Mouse (Mus musculus): ENCODE results near the gene Dhrs1. TPM values are rescaled to one million over a fixed set of nuclear protein-coding genes. Genes with fewer than 3 reads are reported as not detected.

Gene Dhrs1
- 10 to 100 TPM; 26.4 to 37.6 (median 31.6) TPM for total RNA-seq (2022)

DNA sequence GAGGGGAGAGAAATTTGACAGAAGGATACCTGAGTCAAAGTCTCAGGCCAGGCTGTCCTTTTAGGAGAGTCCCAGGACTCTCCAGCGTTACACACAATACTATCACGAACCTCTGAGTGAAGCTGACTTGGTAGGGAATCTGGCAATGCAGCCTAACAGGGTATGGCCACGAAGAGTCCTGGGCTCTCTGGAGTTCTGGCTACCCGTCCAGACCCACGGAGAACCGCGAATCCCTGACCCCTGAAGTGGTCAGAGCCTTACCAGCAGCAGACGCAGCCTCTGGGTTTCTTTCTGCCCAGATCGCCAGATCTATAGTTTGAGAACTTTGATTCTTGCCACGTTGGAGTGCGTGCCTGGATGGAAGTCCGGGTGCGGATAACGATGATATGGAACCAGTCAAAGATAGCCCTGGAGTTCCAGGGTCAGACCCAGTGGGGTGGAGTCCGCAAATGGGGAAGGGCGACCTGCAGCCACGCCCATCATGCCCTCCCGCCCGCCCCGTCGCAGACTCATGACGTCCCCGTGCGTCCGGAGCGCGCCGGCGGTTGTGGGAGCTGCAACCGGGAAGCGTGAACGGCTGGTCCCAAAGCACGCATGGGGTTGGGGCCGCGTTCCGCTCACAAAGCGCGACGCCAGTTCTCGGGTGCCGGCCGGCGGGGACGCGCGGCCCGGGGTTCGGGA is at the start of gene Dhrs1, which contains the start of gene Nop9:
TSS of gene Dhrs1 (minus strand) at position 511 of the 681 bp plus-strand sequence.
TSS of gene Nop9 (plus strand) at position 514 of the 681 bp plus-strand sequence.
- peak; percentile 74 to 75 for DNase-seq (ENCODE audit: low spot score in 2 of 2)

DNA sequence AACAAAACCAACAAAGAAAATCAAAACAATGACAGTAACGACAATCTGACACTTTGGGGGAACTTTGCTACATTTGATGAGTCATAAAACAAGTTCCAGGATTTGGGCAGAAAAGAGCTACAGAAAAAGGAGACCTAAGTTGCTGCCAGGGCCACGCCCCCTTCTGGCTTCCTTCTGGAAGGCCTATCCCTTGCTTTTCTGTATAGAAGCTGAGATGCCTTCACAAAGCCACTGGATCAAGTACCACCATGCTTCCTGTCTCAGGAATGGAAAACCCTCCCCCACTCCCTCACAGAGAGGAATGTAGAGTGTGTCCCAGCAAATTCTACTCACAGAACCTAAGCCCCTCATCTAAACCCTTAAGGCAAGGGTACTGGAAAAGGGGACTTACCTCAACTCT is 48.5 kb upstream of the Dhrs1 start:
- peak in 1 of 2 experiments; percentile 2 for DNase-seq (ENCODE audit: low spot score in 2 of 2)

DNA sequence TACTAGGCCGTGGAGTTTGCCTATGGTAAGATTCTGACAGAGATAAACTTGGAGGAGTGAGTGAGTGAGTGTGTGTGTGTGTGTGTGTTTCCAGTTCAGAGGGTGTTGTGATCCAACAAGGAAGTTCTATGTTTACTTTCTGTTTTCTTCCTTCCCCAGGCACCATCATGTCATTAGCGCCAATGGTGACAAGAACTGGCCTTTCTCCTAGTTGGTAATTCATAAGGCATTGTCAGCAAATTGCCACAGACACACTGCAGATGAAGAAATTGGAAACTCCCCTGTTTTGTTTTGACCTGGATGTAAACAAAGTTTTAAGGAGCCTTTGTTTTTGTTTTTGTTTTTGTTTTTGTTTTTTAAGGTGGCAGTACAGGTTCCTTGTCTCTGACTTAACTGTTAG is 48.0 kb upstream of the Dhrs1 start:
- DNase-seq (ENCODE audit: low spot score in 2 of 2), result no peak

DNA sequence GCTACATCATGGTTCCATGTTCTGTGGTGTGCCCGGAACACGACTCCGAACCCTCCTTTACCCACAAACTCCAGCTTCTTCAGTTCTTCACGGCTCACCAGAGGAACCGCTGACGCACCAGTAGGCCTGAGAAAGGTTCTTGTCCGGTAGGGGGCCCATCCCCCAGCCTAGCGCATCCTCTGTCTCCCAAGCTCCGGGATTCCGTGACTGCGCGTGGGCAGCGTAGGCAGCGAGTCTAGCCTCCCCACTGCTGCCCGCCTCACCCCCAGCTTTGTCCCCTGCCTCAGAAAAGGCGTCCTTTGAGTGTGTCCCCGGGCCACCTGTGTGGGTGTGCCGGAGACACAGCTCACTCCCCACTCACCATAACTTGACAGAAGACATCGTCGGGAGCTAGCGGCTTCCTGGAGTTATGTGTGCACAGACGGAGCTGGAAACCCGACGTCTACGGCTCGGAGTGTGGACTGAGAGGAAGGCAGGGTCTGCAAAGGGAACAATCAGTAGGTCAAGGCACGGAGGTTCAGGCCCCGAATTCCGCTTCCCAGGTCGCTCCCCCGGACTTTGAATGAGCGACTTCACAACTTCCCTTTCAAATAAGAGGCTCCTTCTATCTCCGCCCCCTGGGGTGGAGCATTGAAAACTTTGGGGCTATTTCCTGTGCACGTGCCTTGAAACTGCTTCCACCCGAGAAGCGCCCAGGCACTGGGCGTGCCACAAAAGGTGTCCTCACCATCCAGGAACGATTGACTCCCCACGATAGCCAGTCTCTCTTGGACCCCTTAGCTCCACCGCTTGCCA is 43.0 kb upstream of the Dhrs1 start, which contains the start of gene Ripk3:
TSS of gene Ripk3 (minus strand) at position 610 of the 795 bp plus-strand sequence.
- DNase-seq (ENCODE audit: low spot score in 2 of 2), result no peak

DNA sequence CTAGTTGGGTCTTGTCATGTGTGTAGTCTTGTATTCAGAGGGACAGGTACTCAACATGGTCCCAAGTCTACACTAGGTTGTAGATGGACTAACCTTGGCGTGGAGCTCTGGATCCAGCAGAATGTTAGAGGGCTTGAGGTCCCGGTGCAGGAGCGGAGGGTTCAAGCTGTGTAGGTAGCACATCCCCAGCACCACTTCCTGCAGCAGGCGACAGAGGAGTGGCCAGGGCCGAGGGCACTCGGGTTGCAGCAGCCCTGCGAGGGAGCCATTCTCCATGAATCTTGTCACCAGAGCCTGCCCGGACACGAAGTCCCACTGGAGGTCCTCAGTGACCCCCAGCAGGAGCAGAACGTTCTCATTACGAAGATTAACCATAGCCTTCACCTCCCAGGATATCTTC is 42.2 kb upstream of the Dhrs1 start:
- DNase-seq (ENCODE audit: low spot score in 2 of 2), result peak in 1 of 2 experiments; percentile 1

DNA sequence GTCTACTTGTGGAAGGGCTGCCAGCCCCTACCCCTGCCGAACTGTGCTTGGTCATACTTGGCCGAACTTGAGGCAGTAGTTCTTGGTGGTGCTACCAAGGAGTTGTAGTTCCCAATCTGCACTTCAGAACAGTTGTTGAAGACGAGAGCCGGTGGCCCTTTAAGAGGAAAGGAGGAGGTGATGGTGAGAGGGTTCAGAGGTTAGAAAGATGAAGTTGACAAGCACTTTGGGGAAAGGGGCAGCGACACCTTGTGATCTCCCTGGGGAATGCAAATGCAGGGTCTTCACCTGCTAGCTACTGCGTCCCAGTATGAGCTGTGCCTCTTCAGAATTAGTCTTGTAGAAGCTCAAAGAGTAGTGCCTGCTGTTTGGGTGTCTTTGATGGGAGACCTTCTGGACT is 39.7 kb upstream of the Dhrs1 start:
- peak in 1 of 2 experiments; percentile 1 for DNase-seq (ENCODE audit: low spot score in 2 of 2)

DNA sequence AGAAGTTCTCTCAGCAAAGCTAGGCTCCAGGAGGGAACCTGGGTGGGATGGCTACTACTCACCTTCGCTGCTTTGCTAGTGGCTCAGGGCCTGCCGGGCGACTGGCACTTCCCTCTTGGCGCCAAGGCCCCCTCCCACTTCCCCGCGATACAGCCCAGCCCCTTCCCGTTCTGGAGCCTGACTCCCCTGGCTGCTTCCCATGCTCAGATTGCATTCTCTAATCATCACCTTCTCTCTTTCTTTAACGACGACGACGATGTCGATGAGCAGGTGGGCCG is 38.4 kb upstream of the Dhrs1 start, which contains the start of gene Adcy4:
TSS of gene Adcy4 (minus strand) at position 138 of the 278 bp plus-strand sequence.
- no peak for DNase-seq (ENCODE audit: low spot score in 2 of 2)

DNA sequence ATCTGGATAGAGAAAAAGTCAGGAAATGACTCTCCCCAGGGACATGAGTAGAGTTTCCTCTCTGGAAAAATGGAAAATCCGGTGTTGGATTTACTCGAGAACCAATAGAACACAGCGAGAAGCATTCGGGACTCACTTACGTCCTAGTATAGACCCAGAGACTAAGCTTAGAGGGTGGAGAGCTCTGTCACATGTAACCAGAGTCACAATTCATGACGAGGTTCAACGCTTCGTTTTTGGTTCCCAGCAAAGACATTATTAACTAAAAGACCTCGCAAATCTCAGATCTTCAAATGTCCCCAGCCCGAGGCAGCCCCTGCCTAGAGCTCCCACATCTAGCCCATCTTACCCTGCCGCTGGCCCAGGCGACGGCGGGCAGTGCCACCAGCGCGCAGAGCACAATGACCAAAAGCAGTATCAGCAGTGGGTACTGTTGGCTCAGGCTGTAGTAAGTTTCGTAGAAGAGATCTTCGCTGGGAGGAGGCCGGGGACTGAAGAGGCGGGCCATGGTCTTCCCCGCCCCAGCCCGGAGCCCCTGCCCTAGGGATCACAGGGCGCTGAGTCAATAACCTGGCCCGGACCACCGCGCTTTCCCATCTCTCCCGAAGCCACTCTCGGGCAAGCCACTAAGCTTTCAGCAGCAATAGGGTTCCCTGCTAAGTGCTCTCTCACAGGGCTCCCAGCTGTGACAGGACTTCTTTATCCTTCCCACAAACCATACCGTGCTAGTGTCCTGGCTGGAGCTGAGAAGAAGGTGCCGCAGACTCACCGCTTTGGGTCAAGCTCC is 37.9 kb upstream of the Dhrs1 start:
- peak in 1 of 2 experiments; percentile 3 for DNase-seq (ENCODE audit: low spot score in 2 of 2)

DNA sequence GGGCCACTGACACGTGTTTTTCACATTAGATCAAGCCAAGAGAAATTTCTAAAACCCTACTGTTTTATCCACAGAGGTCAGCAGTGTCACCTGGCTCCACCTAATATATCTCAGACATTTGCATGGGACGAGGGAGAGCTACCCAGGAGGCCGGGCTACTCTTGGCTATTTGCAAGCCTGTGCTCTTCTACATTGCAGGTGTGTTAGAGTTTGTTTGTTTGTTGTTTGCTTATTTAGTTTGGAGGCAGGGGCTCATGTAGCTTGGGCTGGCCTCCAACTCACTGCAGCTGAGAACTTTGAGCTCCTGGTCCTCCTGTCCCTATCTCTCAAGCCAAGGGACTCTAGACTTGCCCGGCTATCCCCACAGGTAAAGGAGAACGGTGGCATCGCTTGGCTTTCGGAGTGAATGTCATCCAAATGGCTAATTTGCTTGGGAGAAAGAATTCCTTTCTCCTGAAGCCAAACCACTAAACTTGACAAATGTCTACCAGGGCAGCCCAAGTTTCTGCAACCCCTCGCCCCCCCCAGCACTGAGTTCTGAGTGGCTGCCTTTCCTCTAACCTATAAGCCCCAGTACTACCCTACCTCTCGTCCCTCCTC is 37.0 kb upstream of the Dhrs1 start:
- DNase-seq (ENCODE audit: low spot score in 2 of 2), result peak in 1 of 2 experiments; percentile 1

DNA sequence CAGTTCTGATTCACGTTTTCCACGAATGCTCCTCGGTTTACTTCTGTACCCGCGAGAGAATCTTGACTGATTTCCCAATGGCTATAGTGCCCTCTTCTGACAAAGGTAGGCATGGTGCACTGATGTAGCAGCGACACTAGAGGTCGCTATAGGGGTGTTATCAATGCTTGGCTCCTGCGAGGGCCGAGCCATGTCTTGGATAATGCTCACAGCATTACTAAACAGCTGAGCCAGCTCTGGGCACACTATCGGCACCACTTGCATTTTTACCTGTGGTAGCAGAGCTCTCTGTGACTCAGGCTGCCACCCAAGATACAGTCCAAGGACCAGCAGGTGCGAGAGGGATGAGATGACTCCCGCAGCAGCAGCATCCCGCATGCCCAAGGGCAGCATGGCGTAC is 35.8 kb upstream of the Dhrs1 start:
- peak; percentile 11 to 29 for DNase-seq (ENCODE audit: low spot score in 2 of 2)

DNA sequence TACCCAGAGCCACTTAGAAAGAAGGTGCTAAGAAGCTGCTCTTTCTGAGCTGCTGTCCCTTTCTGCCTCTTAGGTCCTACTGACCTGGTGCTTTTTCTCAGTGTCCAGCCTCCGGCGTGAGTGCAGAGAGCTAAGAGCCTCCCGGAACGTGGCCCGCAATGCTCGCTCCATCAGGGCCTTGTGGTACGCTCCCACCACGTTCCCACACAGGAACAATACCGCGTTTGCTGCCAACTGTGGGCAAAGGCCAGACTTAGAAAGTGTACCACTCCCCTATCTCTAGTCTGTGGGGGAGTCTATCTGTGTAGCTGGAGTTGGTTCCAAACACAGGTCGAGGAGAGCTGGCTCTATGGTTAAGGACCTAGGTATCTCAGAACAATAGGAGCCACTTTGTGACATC is 35.2 kb upstream of the Dhrs1 start:
- DNase-seq (ENCODE audit: low spot score in 2 of 2), result peak in 1 of 2 experiments; percentile 2

DNA sequence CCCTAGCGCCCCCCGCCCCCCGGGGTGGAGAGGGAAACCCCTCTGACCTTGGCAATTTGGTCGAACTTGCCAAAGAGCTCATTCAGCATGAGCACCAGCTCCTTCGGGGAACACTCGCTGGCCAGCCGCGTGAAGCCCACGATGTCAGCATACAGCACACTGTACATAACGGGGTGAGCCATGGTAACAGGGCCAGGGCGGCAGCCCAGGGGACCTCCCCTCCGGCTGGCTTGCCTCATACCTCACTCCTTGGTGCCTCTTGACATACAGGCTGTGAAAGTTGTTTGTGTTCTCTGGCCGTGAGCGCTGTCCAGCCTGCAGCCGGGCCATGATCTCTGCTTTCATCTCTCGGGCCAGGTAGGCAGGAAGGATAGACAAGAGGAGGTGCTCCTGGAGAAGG is 34.2 kb upstream of the Dhrs1 start:
- DNase-seq (ENCODE audit: low spot score in 2 of 2), result peak in 1 of 2 experiments; percentile 1

DNA sequence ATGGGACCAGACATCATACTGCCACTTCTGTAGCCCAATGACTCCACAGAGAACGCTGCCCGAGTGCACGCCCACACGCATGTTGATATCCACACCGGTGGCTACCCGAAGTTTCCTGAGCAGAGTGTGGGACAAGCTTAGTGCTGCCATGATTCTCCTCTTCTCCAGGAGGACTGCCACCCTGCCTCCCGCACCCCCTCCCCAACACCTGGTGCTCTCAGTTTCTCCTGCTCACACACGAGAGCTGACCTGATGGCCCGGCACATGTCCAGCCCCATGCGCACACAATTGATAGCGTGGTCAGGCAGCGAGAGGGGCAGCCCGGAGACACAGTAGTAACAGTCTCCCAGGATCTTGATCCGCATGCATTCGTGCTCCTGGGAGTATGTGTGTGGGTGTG is 33.2 kb upstream of the Dhrs1 start:
- DNase-seq (ENCODE audit: low spot score in 2 of 2), result peak; percentile 1 to 2

DNA sequence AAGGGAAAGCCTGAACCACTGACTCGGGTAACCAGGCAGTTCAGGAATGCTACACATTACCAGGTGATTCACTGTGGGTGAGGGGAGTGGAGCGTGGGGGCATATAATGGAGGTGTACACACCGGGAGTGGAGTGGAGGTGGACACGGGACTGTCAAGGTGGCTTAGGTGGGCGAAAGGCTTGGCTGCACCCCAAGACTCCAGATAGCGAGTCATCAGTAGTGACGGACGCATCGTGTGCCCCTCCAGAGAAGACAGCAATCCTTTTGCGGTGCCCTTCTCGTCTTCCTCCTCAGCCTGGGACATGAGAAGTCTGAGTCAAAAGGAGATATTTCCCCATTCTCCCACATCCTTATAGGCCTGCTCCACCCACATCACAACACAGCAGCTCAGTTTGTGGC is 32.3 kb upstream of the Dhrs1 start:
- peak in 1 of 2 experiments; percentile 2 for DNase-seq (ENCODE audit: low spot score in 2 of 2)

DNA sequence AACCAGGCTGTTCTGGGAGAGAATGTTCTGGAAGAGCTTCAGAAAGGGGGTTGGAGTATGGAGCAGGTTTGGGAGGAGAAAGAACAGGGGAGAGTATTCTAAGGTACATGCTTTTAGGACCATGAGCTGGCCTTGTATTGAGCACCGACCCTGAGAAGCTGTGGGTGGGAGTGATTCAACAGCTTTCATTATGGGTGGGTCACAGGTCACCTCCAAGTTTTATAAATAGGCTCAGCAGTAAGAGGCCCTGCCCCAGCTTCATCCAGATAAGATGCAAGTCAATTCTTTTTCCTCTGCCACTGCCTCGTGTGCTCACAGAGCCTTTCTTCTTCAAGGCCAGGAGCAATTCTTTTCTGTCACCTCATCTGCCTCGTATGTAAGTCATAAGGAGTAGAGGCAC is 31.7 kb upstream of the Dhrs1 start:
- peak in 1 of 2 experiments; percentile 1 for DNase-seq (ENCODE audit: low spot score in 2 of 2)

DNA sequence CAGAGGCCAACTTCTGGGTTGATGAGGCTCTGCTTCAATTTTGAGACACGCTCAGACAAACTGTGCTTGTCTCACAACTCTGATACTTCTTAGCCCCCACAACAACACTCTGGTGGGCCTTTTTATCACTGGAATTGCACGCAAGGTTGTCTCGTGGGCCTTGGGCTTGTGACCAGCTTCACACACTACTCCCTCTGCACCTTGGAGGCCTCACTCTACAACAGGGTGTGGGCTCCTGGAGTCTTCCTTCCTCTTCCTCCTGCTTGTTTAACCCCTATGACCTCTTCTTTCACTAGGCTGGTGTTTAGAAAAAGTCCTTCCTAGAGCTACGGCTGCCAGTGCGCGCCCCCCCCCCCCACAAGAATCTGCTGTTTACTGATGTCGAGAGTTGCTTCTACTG is 31.2 kb upstream of the Dhrs1 start:
- DNase-seq (ENCODE audit: low spot score in 2 of 2), result peak in 1 of 2 experiments; percentile 0

DNA sequence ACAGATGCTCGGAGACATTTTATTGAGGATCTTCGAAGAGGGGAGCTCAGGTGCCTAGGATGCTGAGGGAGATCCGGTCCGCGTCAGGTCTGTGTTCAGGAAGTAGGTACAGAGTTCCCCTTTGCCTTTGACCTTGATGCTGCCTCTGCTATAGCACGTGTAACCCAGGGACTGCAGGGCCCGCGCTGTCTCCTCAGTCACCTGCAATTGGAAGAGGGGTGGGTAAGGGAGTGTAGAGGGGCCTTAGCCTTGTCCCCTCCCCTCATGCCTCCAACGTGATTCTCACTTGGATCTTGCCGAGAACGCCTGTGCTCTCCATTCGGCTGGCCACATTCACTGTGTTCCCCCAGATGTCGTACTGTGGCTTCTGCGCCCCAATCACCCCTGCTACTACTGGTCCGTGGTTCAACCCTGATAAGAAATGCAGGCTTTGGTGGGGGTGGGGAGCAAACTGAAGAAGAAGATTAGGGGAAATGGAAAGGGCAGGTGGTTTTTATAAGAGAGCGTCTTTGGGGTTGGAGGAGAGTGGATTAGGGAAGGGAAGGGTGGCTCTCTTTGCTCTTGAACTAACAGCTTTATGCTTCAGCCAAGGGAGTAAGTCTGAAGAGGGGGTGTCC is 23.7 kb upstream of the Dhrs1 start:
- no peak for DNase-seq (ENCODE audit: low spot score in 2 of 2)

DNA sequence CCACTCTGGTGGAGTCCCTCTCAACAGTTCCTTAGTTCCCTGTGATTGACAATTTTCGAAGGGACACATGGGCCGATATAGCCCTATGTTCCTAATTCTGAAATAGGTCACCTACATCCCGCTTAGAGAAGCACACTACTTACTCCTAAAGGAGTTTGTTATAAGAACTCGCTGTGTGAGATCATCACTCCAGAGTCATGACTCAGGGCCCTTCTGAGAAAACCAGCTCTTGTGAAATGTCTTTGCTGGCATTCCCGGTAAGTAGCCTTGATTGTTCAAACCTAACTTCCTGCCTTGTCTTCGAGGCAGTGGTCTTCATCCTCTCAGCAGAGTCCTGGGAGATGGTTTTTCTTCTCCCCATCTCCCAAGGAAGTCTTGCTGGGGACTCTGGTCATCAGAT is 23.1 kb upstream of the Dhrs1 start:
- no peak for DNase-seq (ENCODE audit: low spot score in 2 of 2)

DNA sequence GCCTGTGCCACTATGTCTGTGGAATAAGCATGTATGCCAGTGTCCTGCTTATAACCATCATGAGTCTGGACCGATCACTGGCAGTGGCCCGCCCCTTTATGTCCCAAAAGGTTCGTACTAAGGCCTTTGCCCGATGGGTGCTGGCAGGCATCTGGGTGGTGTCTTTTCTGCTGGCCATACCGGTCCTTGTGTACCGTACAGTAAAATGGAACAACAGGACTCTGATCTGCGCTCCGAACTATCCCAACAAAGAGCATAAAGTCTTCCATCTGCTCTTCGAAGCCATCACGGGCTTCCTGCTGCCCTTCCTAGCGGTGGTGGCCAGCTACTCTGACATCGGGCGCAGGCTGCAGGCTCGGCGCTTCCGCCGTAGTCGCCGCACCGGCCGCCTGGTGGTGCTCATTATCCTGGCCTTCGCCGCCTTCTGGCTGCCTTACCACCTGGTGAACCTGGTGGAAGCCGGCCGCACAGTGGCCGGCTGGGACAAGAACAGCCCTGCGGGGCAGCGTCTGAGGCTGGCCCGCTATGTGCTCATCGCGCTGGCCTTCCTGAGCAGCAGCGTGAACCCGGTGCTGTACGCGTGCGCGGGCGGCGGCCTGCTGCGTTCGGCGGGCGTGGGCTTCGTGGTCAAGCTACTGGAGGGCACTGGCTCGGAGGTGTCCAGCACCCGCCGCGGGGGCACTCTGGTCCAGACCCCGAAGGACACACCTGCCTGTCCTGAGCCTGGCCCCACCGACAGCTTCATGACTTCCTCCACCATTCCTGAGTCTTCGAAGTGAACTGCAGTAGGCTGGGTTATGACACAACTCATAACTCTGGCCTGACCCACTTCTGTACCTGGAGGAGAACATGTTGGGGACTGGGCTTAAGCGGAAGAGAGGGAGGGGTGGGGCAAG is 22.3 kb upstream of the Dhrs1 start:
- DNase-seq (ENCODE audit: low spot score in 2 of 2), result peak in 1 of 2 experiments; percentile 35

DNA sequence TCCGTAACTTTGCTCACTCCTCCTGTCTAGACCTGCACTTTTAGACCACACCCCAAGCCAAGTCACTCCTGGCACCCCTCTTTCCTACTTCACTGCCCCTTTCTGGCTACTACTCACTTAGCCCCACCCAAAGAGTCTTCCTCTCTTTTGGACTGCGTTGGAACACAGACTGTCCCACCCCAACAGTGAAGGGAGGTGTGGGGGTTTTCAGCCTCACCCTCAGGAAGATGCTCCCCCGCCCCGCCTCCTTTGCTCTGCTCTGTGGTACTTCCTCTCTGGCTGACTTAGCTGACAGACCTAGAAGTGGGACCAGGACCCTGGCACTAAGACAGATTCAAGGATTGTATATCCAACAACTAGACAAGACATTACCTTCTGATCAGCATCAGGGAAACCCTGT is 20.2 kb upstream of the Dhrs1 start, which contains the start of gene Ltb4r1:
TSS of gene Ltb4r1 (plus strand) at position 267 of the 400 bp plus-strand sequence.
- DNase-seq (ENCODE audit: low spot score in 2 of 2), result no peak

Data from gastrocnemius, adult 8-10 months (tissue).